Mouse (Mus musculus) heart, postnatal 10 days (tissue): ENCODE results near the gene Defb46. TPM values are rescaled to one million over a fixed set of nuclear protein-coding genes. Genes with fewer than 3 reads are reported as not detected.

ENCODE experiments used
- DNase-seq, 2 experiments: peaks; one replicate each; pipeline ENCODE4 v3.0.0; 2021
- intact Hi-C: fragments of 180-260 bp; cut with DNase I; formaldehyde crosslinking; loops from one replicate; pipeline ENCODE4 v1.15.1; 2025
- total RNA-seq, 2 experiments: library from RNA; stranded (reverse); gene quantifications; 2 replicates each; pipeline ENCODE4 v1.2.3; 2021

Gene Defb46
- total RNA-seq = not detected

DNA sequence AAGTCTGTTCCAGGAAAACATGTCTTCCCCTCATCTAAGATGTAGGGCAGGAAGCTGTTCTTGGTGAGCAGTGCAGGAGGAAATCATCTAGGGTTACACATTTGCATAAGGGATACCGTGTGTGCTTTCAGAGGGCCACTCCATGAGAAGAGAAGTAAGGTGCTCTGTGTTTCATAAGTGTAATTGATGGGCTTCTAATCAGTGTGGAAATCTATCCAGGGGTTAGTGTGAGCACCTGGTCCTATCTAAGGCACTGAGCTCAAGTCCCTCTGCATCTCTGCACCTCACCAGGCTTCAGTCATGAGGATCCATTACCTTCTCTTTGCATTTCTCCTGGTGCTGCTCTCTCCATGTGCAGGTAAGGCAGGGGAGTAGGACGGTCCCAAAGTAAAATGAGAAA, at the start of gene Defb46:
Gene Defb46 (plus strand): TSS at position 301 of the 400 bp plus-strand sequence.
- intact Hi-C loops = no loop called here
- DNase-seq = no peak

DNA sequence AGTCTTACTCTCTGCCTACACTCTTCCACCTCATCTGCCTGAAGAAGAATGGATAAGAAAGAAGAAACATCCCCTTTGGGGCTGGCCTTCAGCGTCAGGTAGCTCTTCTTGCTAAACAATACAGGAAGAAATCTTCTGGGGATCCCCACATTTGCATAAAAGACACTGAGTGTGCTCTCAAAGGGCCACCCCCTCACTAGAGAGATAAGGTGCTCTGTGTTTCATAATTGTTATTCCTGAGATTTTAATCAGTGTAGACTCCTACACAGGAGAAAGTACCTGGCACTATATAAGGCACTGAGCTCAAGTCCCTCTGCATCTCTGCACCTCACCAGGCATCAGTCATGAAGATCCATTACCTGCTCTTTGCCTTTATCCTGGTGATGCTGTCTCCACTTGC, 14.6 kb upstream of the Defb46 start, which contains the start of gene Defb6:
Gene Defb6 (plus strand): TSS at position 318 of the 400 bp plus-strand sequence.
- DNase-seq = no peak
- intact Hi-C loops = no loop called here

DNA sequence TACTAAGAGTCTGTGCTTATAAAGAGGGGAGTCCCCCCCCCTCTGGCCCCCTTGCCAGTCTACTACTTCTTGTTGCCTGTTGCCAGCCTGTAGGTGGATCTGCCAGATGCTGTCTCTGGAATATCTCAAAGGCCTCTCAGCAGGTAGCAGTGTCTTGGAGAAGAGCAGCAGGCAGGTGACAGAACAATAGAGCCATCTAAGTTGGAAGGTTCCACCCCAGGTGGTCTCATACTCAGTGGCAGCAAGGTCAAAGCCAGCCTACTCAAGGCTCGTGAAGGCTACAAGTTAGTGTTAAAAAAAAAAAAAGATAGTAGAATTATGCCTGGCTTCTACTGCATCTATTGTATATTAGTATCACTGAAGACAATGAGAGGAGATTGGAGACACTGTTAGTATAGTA, 1.6 kb upstream of the Defb46 start:
- no peak for DNase-seq
- intact Hi-C loops = no loop called here

DNA sequence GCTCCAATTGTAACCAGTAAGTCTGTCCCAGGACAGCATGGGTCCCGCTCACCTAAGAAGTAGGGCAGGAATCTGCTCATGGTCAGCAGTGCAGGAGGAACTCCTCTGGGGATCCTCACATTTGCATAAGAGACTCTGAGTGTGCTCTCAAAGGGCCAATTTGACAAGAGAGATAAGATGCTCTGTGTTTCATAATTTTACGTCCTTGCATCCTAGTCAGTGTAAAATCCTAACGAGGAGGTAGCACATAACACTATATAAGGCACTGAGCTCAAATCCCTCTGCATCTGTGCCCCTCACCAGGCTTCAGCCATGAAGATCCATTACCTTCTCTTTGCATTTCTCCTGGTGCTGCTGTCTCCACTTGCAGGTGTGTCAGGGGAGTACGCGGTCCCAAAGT, 7.6 kb downstream of the Defb46 start, which contains the start of gene Defb5:
Gene Defb5 (plus strand): TSS at position 301 of the 400 bp plus-strand sequence.
- no peak for DNase-seq
- intact Hi-C loops = no loop called here

DNA sequence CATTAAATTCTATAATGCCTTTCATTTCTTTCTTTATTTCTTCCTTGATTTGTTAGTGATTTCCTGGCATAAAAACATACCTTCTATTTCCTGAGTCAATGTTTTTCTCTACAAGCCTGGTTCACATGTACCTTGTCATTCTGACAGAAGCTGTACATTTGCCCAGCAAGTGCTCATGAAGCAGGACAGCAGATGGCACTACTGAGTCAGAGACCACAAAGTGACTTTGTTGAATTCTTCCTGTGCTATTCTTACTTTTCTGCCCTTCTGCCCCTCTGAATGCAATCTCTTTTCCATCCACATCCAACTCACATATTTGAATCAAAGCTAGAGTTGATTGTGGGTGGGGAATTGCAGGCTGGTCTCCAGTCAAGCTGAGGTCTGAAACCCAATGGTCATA, 18.4 kb downstream of the Defb46 start:
- intact Hi-C loops = no loop called here
- no peak for DNase-seq

DNA sequence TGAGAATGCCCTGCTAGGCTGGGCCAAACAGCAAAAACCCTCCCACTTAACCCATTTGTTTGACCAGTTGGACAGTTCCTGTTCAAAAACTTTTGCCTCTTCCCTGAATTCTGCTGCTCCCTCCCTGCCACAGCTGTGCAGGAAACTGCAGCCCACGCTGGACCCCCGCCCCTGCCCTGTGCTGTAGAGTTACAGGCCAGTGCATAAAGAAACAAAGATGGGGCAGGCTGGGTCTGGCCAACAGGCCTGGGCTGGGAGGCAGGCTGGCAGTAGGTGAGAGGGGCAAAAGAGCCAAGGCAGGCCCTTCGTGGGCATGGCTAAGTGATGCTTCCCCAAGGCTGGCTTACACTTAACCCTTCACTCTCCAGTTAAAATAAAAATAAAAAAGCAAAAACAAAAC, 20.0 kb downstream of the Defb46 start:
- intact Hi-C loops = no loop called here
- DNase-seq = no peak

Other genes with a start within 250 kb of the Defb46 start
- gene Defb37, start 248.9 kb upstream of the Defb46 start, total RNA-seq = not detected
- gene Defb38, start 213.3 kb upstream of the Defb46 start, total RNA-seq = not detected
- not detected for gene Defb39, start 175.1 kb upstream of the Defb46 start, total RNA-seq
- gene Defb12, start 125.1 kb upstream of the Defb46 start, total RNA-seq = not detected
- not detected for gene Defb34, start 116.2 kb upstream of the Defb46 start, total RNA-seq
- gene Gm45826, start 99.1 kb upstream of the Defb46 start, total RNA-seq = not detected
- gene Defb14, start 45.6 kb upstream of the Defb46 start, total RNA-seq = not detected
- gene Defb4, start 41.2 kb upstream of the Defb46 start, total RNA-seq = not detected
- not detected for gene Defb6, start 14.4 kb upstream of the Defb46 start, total RNA-seq
- gene Defb5, start 7.7 kb downstream of the Defb46 start, total RNA-seq = not detected
- gene Defb3, start 53.4 kb downstream of the Defb46 start, total RNA-seq = not detected
- gene Defb8, start 207.7 kb downstream of the Defb46 start, total RNA-seq = not detected